In genomic region chr3:138836937-138837336, GRCm38 (mm10) we compare ENCODE assay signal across 27 mouse cellular contexts.
A peak's percentile ranks its signal among the peaks of the same experiment; 100 is the strongest.
DNase-seq lines count a peak whose midpoint lies in the region; ATAC-seq and TF ChIP-seq lines count a peak whose summit lies in the region.
"Had no signal": no experiment of that assay in that cellular context is flagged by ENCODE, and none has a peak within 500 bp of the region (broad histone marks: within the 10 kb centered on the region; RNA-seq: fewer than 3 reads in every experiment).

No protein-coding gene starts in this region.

- H3K4me3 ChIP-seq in forebrain, postnatal 0 days (ENCODE audit: low read depth, low read length) = no peak overlapping the region
- no peak overlapping the region for H3K4me3 ChIP-seq in forebrain, embryonic 13.5 days
- no peak overlapping the region for H3K4me3 ChIP-seq in intestine, postnatal 0 days (ENCODE audit: low read depth, low read length)
- no peak overlapping the region for H3K4me3 ChIP-seq in intestine, embryonic 16.5 days (ENCODE audit: low read length)
- H3K4me3 ChIP-seq in lung, embryonic 14.5 days (ENCODE audit: low read depth, low read length) = no peak overlapping the region
- H3K4me3 ChIP-seq: erythroblast, embryonic 14.5 days; heart, embryonic 13.5 days; hindbrain, embryonic 10.5 days; liver, embryonic 12.5 days; midbrain, embryonic 10.5 days; myocyte; neural tube, embryonic 12.5 days had no signal

- no peak overlapping the region for H3K4me2 ChIP-seq in forebrain, postnatal 0 days (ENCODE audit: low read depth)
- no peak overlapping the region for H3K4me2 ChIP-seq in forebrain, embryonic 13.5 days
- H3K4me2 ChIP-seq in intestine, postnatal 0 days (replicated peaks; ENCODE audit: low read depth) = no peak overlapping the region
- no peak overlapping the region for H3K4me2 ChIP-seq in intestine, embryonic 16.5 days (ENCODE audit: low read depth, low read length)
- H3K4me2 ChIP-seq in lung, embryonic 14.5 days = no peak overlapping the region
- H3K4me2 ChIP-seq: heart, embryonic 13.5 days; liver, embryonic 12.5 days; neural tube, embryonic 12.5 days had no signal

- H3K36me3 ChIP-seq in forebrain, postnatal 0 days (ENCODE audit: insufficient read depth) = no peaks in the 10 kb centered on the region
- H3K36me3 ChIP-seq in forebrain, embryonic 13.5 days (ENCODE audit: poor library complexity, severe bottlenecking) = no peaks in the 10 kb centered on the region
- no peaks in the 10 kb centered on the region for H3K36me3 ChIP-seq in intestine, postnatal 0 days (ENCODE audit: control insufficient read depth, insufficient read depth)
- no peaks in the 10 kb centered on the region for H3K36me3 ChIP-seq in intestine, embryonic 16.5 days (ENCODE audit: control insufficient read depth, insufficient read depth, low read length)
- H3K36me3 ChIP-seq in lung, embryonic 14.5 days (ENCODE audit: insufficient read depth) = no peaks in the 10 kb centered on the region
- H3K36me3 ChIP-seq: heart, embryonic 13.5 days; hindbrain, embryonic 10.5 days; liver, embryonic 12.5 days; midbrain, embryonic 10.5 days; neural tube, embryonic 12.5 days had no signal

- H3K27ac ChIP-seq in forebrain, postnatal 0 days (ENCODE audit: low read depth, low read length) = no peak overlapping the region
- no peak overlapping the region for H3K27ac ChIP-seq in forebrain, embryonic 13.5 days
- no peak overlapping the region for H3K27ac ChIP-seq in intestine, postnatal 0 days (ENCODE audit: low read depth, low read length)
- H3K27ac ChIP-seq in intestine, embryonic 16.5 days (ENCODE audit: low read length) = no peak overlapping the region
- no peak overlapping the region for H3K27ac ChIP-seq in lung, embryonic 14.5 days (ENCODE audit: low read depth)
- H3K27ac ChIP-seq: heart, embryonic 13.5 days; hindbrain, embryonic 10.5 days; liver, embryonic 12.5 days; midbrain, embryonic 10.5 days; neural tube, embryonic 12.5 days had no signal

- H3K9ac ChIP-seq in forebrain, postnatal 0 days = no peak overlapping the region
- no peak overlapping the region for H3K9ac ChIP-seq in forebrain, embryonic 13.5 days
- H3K9ac ChIP-seq in intestine, postnatal 0 days (ENCODE audit: low read depth, low read length) = no peak overlapping the region
- no peak overlapping the region for H3K9ac ChIP-seq in intestine, embryonic 16.5 days (ENCODE audit: low read depth, low read length)
- H3K9ac ChIP-seq in lung, embryonic 14.5 days = no peak overlapping the region
- H3K9ac ChIP-seq: heart, embryonic 13.5 days; liver, embryonic 12.5 days; liver, postnatal 0 days; neural tube, embryonic 12.5 days had no signal

- no peak for ATAC-seq in forebrain, postnatal 0 days
- ATAC-seq in forebrain, embryonic 13.5 days = no peak
- no peak for ATAC-seq in intestine, postnatal 0 days
- ATAC-seq in intestine, embryonic 16.5 days = no peak
- ATAC-seq in lung, embryonic 14.5 days (ENCODE audit: insufficient read depth) = no peak
- ATAC-seq: liver, embryonic 12.5 days; liver, postnatal 0 days; midbrain, embryonic 16.5 days had no signal

- no peaks in the 10 kb centered on the region for H3K27me3 ChIP-seq in forebrain, postnatal 0 days (ENCODE audit: insufficient read depth, low read length)
- no peaks in the 10 kb centered on the region for H3K27me3 ChIP-seq in forebrain, embryonic 13.5 days
- no peaks in the 10 kb centered on the region for H3K27me3 ChIP-seq in intestine, postnatal 0 days (replicated peaks; ENCODE audit: control insufficient read depth, insufficient read depth, low read length)
- no peaks in the 10 kb centered on the region for H3K27me3 ChIP-seq in intestine, embryonic 16.5 days (replicated peaks; ENCODE audit: control insufficient read depth, insufficient read depth, low read length)
- no peaks in the 10 kb centered on the region for H3K27me3 ChIP-seq in lung, embryonic 14.5 days (ENCODE audit: insufficient read depth, low read length)
- H3K27me3 ChIP-seq: heart, embryonic 13.5 days; liver, embryonic 12.5 days; neural tube, embryonic 12.5 days had no signal

- no peaks in the 10 kb centered on the region for H3K9me3 ChIP-seq in forebrain, postnatal 0 days (ENCODE audit: low read length)
- H3K9me3 ChIP-seq in forebrain, embryonic 13.5 days (replicated peaks) = no peaks in the 10 kb centered on the region
- H3K9me3 ChIP-seq in intestine, postnatal 0 days (ENCODE audit: control insufficient read depth) = no peaks in the 10 kb centered on the region
- H3K9me3 ChIP-seq in intestine, embryonic 16.5 days (ENCODE audit: control insufficient read depth, low read length) = no peaks in the 10 kb centered on the region
- H3K9me3 ChIP-seq in lung, embryonic 14.5 days (ENCODE audit: low read depth, low read length) = no peaks in the 10 kb centered on the region
- H3K9me3 ChIP-seq: heart, embryonic 13.5 days; hindbrain, embryonic 10.5 days; liver, embryonic 12.5 days; midbrain, embryonic 10.5 days; neural tube, embryonic 12.5 days had no signal

- peaks cover 9% of the 10 kb centered on the region; the same call in 1 of the 2 replicates for H3K4me1 ChIP-seq in forebrain, postnatal 0 days (ENCODE audit: insufficient read depth)
- H3K4me1 ChIP-seq in forebrain, embryonic 13.5 days = peaks cover 20% of the 10 kb centered on the region
- no peaks in the 10 kb centered on the region for H3K4me1 ChIP-seq in intestine, postnatal 0 days (replicated peaks; ENCODE audit: control insufficient read depth, insufficient read depth, low read length)
- peaks cover 7% of the 10 kb centered on the region for H3K4me1 ChIP-seq in intestine, embryonic 16.5 days (ENCODE audit: control insufficient read depth, insufficient read depth, low read length)
- no peaks in the 10 kb centered on the region for H3K4me1 ChIP-seq in lung, embryonic 14.5 days (ENCODE audit: insufficient read depth)
- H3K4me1 ChIP-seq: liver, embryonic 12.5 days had no signal

- 67% methylated on average over 5 of the region's 5 CpGs for WGBS in forebrain, postnatal 0 days
- 77% methylated on average over 5 of the region's 5 CpGs for WGBS in forebrain, embryonic 13.5 days
- WGBS in intestine, postnatal 0 days = 71% methylated on average over 5 of the region's 5 CpGs
- WGBS in intestine, embryonic 16.5 days = 74% methylated on average over 5 of the region's 5 CpGs
- 63% methylated on average over 5 of the region's 5 CpGs for whole genome bisulfite sequencing in lung, embryonic 14.5 days

- 0 out of 2 replicates have a peak, but pooled peaks have one; percentile 23 for TF ChIP-seq CTCF in forebrain, postnatal 0 days (IDR thresholded peaks at IDR 0.05; ENCODE audit: low read depth)
- TF ChIP-seq CTCF in intestine, postnatal 0 days (IDR thresholded peaks at IDR 0.05; ENCODE audit: low read depth) = 0 out of 2 replicates have a peak, but pooled peaks have one; percentile 9
- TF ChIP-seq CTCF in lung, embryonic 14.5 days (IDR thresholded peaks at IDR 0.05; ENCODE audit: low read depth) = peak; percentile 12; the same call in 1 of the 2 replicates

- no peak for DNase-seq in forebrain, postnatal 0 days
- peak; percentile 34 for DNase-seq in lung, embryonic 14.5 days
- no peak for DNase-seq in lung, postnatal 10 days
- peak; percentile 17 for DNase-seq in adipocyte (ENCODE audit: low spot score)
- DNase-seq in ovary, adult 18-20 months (ENCODE audit: low spot score) = no peak
- DNase-seq: adrenal gland, adult 2 months; adrenal gland, postnatal 36 days; cerebellum, postnatal 10 days; gastrocnemius, postnatal 25 days; heart, postnatal 14 days; kidney, adult 11 months; kidney, postnatal 10 days; left cerebral cortex, postnatal 4 days; liver, postnatal 0 days; right cerebral cortex, postnatal 4 days; thymus, postnatal 4 days had no signal

Comparison
In these comparisons a context has a peak if more than half of its experiments do, and no peak if none do; other contexts are left out.
1. DNase-seq: peak in lung, embryonic 14.5 days (single experiment) and adipocyte (single experiment); none in forebrain, postnatal 0 days (single experiment), lung, postnatal 10 days (single experiment) and ovary, adult 18-20 months (single experiment).
2. Peak in every context shown above with its lines, with median percentiles within 50 percentile points of each other: CTCF ChIP-seq.